Comparison of ENCODE assay signal across 7 mouse cellular contexts in genomic region chr1:171322012-171322411, GRCm38 (mm10). TPM values are rescaled to one million over a fixed set of nuclear protein-coding genes. Genes with fewer than 3 reads are reported as not detected.
A peak's percentile ranks its signal among the peaks of the same experiment; 100 is the strongest.
DNase-seq lines count a peak whose midpoint lies in the region; ATAC-seq lines count a peak whose summit lies in the region.

No protein-coding gene starts in this region.

- peak; percentile 70; the same call in 1 of the 2 replicates for ATAC-seq in midbrain, embryonic 13.5 days
- no peak for ATAC-seq in midbrain, embryonic 14.5 days (ENCODE audit: low FRiP score, low TSS enrichment)
- ATAC-seq in intestine, embryonic 16.5 days = peak; percentile 58
- peak; percentile 28; the same call in 1 of the 2 replicates for ATAC-seq in stomach, embryonic 14.5 days (ENCODE audit: insufficient number of reproducible peaks, insufficient read depth, low FRiP score, low read depth)
- ATAC-seq in megakaryocyte, adult 5-6 weeks (ENCODE audit: poor library complexity, severe bottlenecking) = no peak; the same call in 1 of the 2 replicates

- H3K4me3 ChIP-seq in midbrain, embryonic 13.5 days (replicated peaks) = no peak overlapping the region
- no peak overlapping the region for H3K4me3 ChIP-seq in midbrain, embryonic 14.5 days (replicated peaks; ENCODE audit: low read depth, low read length)
- no peak overlapping the region for H3K4me3 ChIP-seq in intestine, embryonic 16.5 days (ENCODE audit: low read length)
- no peak overlapping the region for H3K4me3 ChIP-seq in stomach, embryonic 14.5 days (ENCODE audit: low read depth, low read length)

- H3K4me2 ChIP-seq in midbrain, embryonic 13.5 days (replicated peaks) = no peak overlapping the region
- H3K4me2 ChIP-seq in midbrain, embryonic 14.5 days (ENCODE audit: low read length) = no peak overlapping the region
- no peak overlapping the region for H3K4me2 ChIP-seq in intestine, embryonic 16.5 days (ENCODE audit: low read depth, low read length)
- H3K4me2 ChIP-seq in stomach, embryonic 14.5 days (replicated peaks; ENCODE audit: low read depth, low read length) = no peak overlapping the region

- no peaks in the 10 kb centered on the region for H3K9me3 ChIP-seq in midbrain, embryonic 13.5 days
- H3K9me3 ChIP-seq in midbrain, embryonic 14.5 days (ENCODE audit: control insufficient read depth, low read length) = no peaks in the 10 kb centered on the region
- H3K9me3 ChIP-seq in intestine, embryonic 16.5 days (ENCODE audit: control insufficient read depth, low read length) = no peaks in the 10 kb centered on the region
- no peaks in the 10 kb centered on the region for H3K9me3 ChIP-seq in stomach, embryonic 14.5 days (ENCODE audit: control insufficient read depth, low read depth, low read length)

- 83% methylated on average over 1 of the region's 1 CpGs for WGBS in midbrain, embryonic 13.5 days
- 85% methylated on average over 1 of the region's 1 CpGs for WGBS in midbrain, embryonic 14.5 days
- WGBS in intestine, embryonic 16.5 days = 89% methylated on average over 1 of the region's 1 CpGs
- 63% methylated on average over 1 of the region's 1 CpGs for WGBS in stomach, embryonic 14.5 days

- peaks cover 12% of the 10 kb centered on the region for H3K4me1 ChIP-seq in midbrain, embryonic 13.5 days (replicated peaks)
- H3K4me1 ChIP-seq in midbrain, embryonic 14.5 days (ENCODE audit: control insufficient read depth, insufficient read depth, low read length) = peaks cover under 1% of the 10 kb centered on the region; the same call in 1 of the 2 replicates
- H3K4me1 ChIP-seq in intestine, embryonic 16.5 days (ENCODE audit: control insufficient read depth, insufficient read depth, low read length) = no peaks in the 10 kb centered on the region; the same call in 1 of the 2 replicates
- H3K4me1 ChIP-seq in stomach, embryonic 14.5 days (ENCODE audit: control insufficient read depth, insufficient read depth, low read length) = no peaks in the 10 kb centered on the region

- no peak overlapping the region for H3K9ac ChIP-seq in midbrain, embryonic 13.5 days (replicated peaks)
- H3K9ac ChIP-seq in midbrain, embryonic 14.5 days (replicated peaks; ENCODE audit: low read length) = no peak overlapping the region
- H3K9ac ChIP-seq in intestine, embryonic 16.5 days (ENCODE audit: low read depth, low read length) = no peak overlapping the region
- H3K9ac ChIP-seq in stomach, embryonic 14.5 days (replicated peaks; ENCODE audit: low read depth, low read length) = no peak overlapping the region

- DNase-seq in midbrain, embryonic 14.5 days = no peak
- DNase-seq in kidney, postnatal 4 days = peak; percentile 22 to 27
- no peak for DNase-seq in right cerebral cortex, postnatal 36 days (ENCODE audit: low spot score in 2 of 2)

- no peaks in the 10 kb centered on the region for H3K27me3 ChIP-seq in midbrain, embryonic 13.5 days
- no peaks in the 10 kb centered on the region for H3K27me3 ChIP-seq in midbrain, embryonic 14.5 days (ENCODE audit: control insufficient read depth, insufficient read depth, low read length)
- H3K27me3 ChIP-seq in intestine, embryonic 16.5 days (replicated peaks; ENCODE audit: control insufficient read depth, insufficient read depth, low read length) = no peaks in the 10 kb centered on the region
- H3K27me3 ChIP-seq in stomach, embryonic 14.5 days (ENCODE audit: control insufficient read depth, insufficient read depth, low read length) = no peaks in the 10 kb centered on the region

- H3K36me3 ChIP-seq in midbrain, embryonic 13.5 days = no peaks in the 10 kb centered on the region
- H3K36me3 ChIP-seq in midbrain, embryonic 14.5 days (ENCODE audit: control insufficient read depth, insufficient read depth, low read length) = no peaks in the 10 kb centered on the region
- H3K36me3 ChIP-seq in intestine, embryonic 16.5 days (ENCODE audit: control insufficient read depth, insufficient read depth, low read length) = no peaks in the 10 kb centered on the region
- no peaks in the 10 kb centered on the region for H3K36me3 ChIP-seq in stomach, embryonic 14.5 days (ENCODE audit: control insufficient read depth, insufficient read depth, low read length)

- H3K27ac ChIP-seq in midbrain, embryonic 13.5 days = no peak overlapping the region
- no peak overlapping the region for H3K27ac ChIP-seq in midbrain, embryonic 14.5 days (replicated peaks; ENCODE audit: low read depth, low read length)
- no peak overlapping the region for H3K27ac ChIP-seq in intestine, embryonic 16.5 days (ENCODE audit: low read length)
- H3K27ac ChIP-seq in stomach, embryonic 14.5 days (ENCODE audit: low read length) = no peak overlapping the region

RNA-seq across cellular contexts. Expression of gene Dedd, which starts 6.9 kb away (rescaled TPM):
- polyA plus RNA-seq in midbrain, embryonic 13.5 days (2015; fragmentation: Nextera tagmentation; extraction: Ambion mirVana) = 54.3 and 56.9 TPM in 2 replicates
- polyA plus RNA-seq in midbrain, embryonic 14.5 days (2014; fragmentation: Nextera tagmentation; extraction: Ambion mirVana) = 49.0 and 61.5 TPM in 2 replicates
- polyA plus RNA-seq in intestine, embryonic 16.5 days (2015; fragmentation: Nextera tagmentation; extraction: Ambion mirVana) = 42.6 and 46.8 TPM in 2 replicates
- polyA plus RNA-seq in stomach, embryonic 14.5 days (2014; fragmentation: Nextera tagmentation; extraction: Ambion mirVana) = 48.8 and 54.1 TPM in 2 replicates
- 22.4 and 23.6 TPM in 2 replicates for total RNA-seq in megakaryocyte, adult 5-6 weeks (2015)
- total RNA-seq in megakaryocyte, adult 5-6 weeks (2017) = 12.1 and 13.1 TPM in 2 replicates

RNA-seq across cellular contexts. Expression of gene Nit1, which starts 23.4 kb away (rescaled TPM):
- polyA plus RNA-seq in midbrain, embryonic 13.5 days (2015; fragmentation: Nextera tagmentation; extraction: Ambion mirVana) = 57.5 and 61.3 TPM in 2 replicates
- 39.1 and 45.0 TPM in 2 replicates for polyA plus RNA-seq in midbrain, embryonic 14.5 days (2014; fragmentation: Nextera tagmentation; extraction: Ambion mirVana)
- 57.6 and 60.9 TPM in 2 replicates for polyA plus RNA-seq in intestine, embryonic 16.5 days (2015; fragmentation: Nextera tagmentation; extraction: Ambion mirVana)
- 37.1 and 40.8 TPM in 2 replicates for polyA plus RNA-seq in stomach, embryonic 14.5 days (2014; fragmentation: Nextera tagmentation; extraction: Ambion mirVana)
- 6.5 and 9.7 TPM in 2 replicates for total RNA-seq in megakaryocyte, adult 5-6 weeks (2015)
- total RNA-seq in megakaryocyte, adult 5-6 weeks (2017) = 37.1 and 39.2 TPM in 2 replicates

RNA-seq across cellular contexts. Expression of gene Pfdn2, which starts 23.5 kb away (rescaled TPM):
- polyA plus RNA-seq in midbrain, embryonic 13.5 days (2015; fragmentation: Nextera tagmentation; extraction: Ambion mirVana) = 166 and 177 TPM in 2 replicates
- 63.0 and 94.0 TPM in 2 replicates for polyA plus RNA-seq in midbrain, embryonic 14.5 days (2014; fragmentation: Nextera tagmentation; extraction: Ambion mirVana)
- 83.5 and 99.0 TPM in 2 replicates for polyA plus RNA-seq in intestine, embryonic 16.5 days (2015; fragmentation: Nextera tagmentation; extraction: Ambion mirVana)
- 44.7 TPM in 2 replicates for polyA plus RNA-seq in stomach, embryonic 14.5 days (2014; fragmentation: Nextera tagmentation; extraction: Ambion mirVana)
- 26.1 and 38.4 TPM in 2 replicates for total RNA-seq in megakaryocyte, adult 5-6 weeks (2015)
- 16.0 and 27.3 TPM in 2 replicates for total RNA-seq in megakaryocyte, adult 5-6 weeks (2017)

RNA-seq across cellular contexts. Expression of gene Ufc1, which starts 27.2 kb away (rescaled TPM):
- polyA plus RNA-seq in midbrain, embryonic 13.5 days (2015; fragmentation: Nextera tagmentation; extraction: Ambion mirVana) = 112 and 126 TPM in 2 replicates
- 120 and 132 TPM in 2 replicates for polyA plus RNA-seq in midbrain, embryonic 14.5 days (2014; fragmentation: Nextera tagmentation; extraction: Ambion mirVana)
- 98.8 and 103 TPM in 2 replicates for polyA plus RNA-seq in intestine, embryonic 16.5 days (2015; fragmentation: Nextera tagmentation; extraction: Ambion mirVana)
- polyA plus RNA-seq in stomach, embryonic 14.5 days (2014; fragmentation: Nextera tagmentation; extraction: Ambion mirVana) = 118 and 130 TPM in 2 replicates
- 95.3 and 105 TPM in 2 replicates for total RNA-seq in megakaryocyte, adult 5-6 weeks (2015)
- 54.6 and 78.6 TPM in 2 replicates for total RNA-seq in megakaryocyte, adult 5-6 weeks (2017)

RNA-seq across cellular contexts. Expression of gene Usp21, which starts 34.2 kb away (rescaled TPM):
- polyA plus RNA-seq in midbrain, embryonic 13.5 days (2015; fragmentation: Nextera tagmentation; extraction: Ambion mirVana) = 112 and 121 TPM in 2 replicates
- 92.6 and 98.9 TPM in 2 replicates for polyA plus RNA-seq in midbrain, embryonic 14.5 days (2014; fragmentation: Nextera tagmentation; extraction: Ambion mirVana)
- polyA plus RNA-seq in intestine, embryonic 16.5 days (2015; fragmentation: Nextera tagmentation; extraction: Ambion mirVana) = 50.8 and 53.2 TPM in 2 replicates
- 68.8 and 70.6 TPM in 2 replicates for polyA plus RNA-seq in stomach, embryonic 14.5 days (2014; fragmentation: Nextera tagmentation; extraction: Ambion mirVana)
- 41.1 and 41.9 TPM in 2 replicates for total RNA-seq in megakaryocyte, adult 5-6 weeks (2015)
- total RNA-seq in megakaryocyte, adult 5-6 weeks (2017) = 20.2 and 28.9 TPM in 2 replicates

Comparison
In these comparisons a context has a peak if more than half of its experiments do, and no peak if none do; other contexts are left out.
1. ATAC-seq: peak in midbrain, embryonic 13.5 days (single experiment), intestine, embryonic 16.5 days (single experiment) and stomach, embryonic 14.5 days (single experiment); none in midbrain, embryonic 14.5 days (single experiment) and megakaryocyte, adult 5-6 weeks (single experiment).
2. DNase-seq: peak in kidney, postnatal 4 days (2 of 2); none in midbrain, embryonic 14.5 days (single experiment) and right cerebral cortex, postnatal 36 days (0 of 2).